8 mouse cellular contexts compared by ENCODE assay signal in the genomic region with DNA sequence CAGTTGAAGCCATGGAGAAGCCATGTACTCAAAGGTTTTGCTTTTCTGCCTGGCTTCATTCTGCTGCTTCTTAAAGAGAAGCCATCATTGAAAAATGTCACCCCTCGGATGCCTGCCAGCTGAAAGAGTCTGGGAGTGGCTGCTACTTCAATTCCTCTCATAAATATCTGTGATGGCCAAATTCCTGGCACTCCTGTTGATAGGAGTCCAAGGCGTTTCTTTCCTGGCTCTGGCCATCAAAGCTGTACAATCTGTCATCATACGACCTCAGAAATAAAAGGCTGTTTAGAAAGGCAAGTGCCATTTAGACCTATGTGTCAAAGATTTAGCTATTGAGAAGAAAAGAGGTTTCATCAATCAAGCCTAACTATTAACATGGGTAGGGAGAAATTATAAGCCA. TPM values are rescaled to one million over a fixed set of nuclear protein-coding genes. Genes with fewer than 3 reads are reported as not detected.
A peak's percentile ranks its signal among the peaks of the same experiment; 100 is the strongest.
DNase-seq lines count a peak whose midpoint lies in the region; ATAC-seq and TF ChIP-seq lines count a peak whose summit lies in the region.
"Had no signal": no experiment of that assay in that cellular context is flagged by ENCODE, and none has a peak within 500 bp of the region (broad histone marks: within the 10 kb centered on the region; RNA-seq: fewer than 3 reads in every experiment).

No protein-coding gene starts in this region.

- no peak for ATAC-seq in activated CD4-positive, CD25-positive, alpha-beta regulatory T cell, adult 4 months
- ATAC-seq: liver, postnatal 0 days had no signal

- intact Hi-C loops in gastrocnemius, adult 2 months (cut with DNase I) = no loop called here
- intact Hi-C loops in heart, postnatal 14 days (cut with DNase I) = no loop called here

- no peak overlapping the region for H3K4me3 ChIP-seq in gastrocnemius, adult 2 months

- peak; percentile 31 for DNase-seq in kidney, adult 9 months
- DNase-seq in kidney, adult 18-20 months = no peak
- peak; percentile 52 for DNase-seq in gastrocnemius, adult 2 months
- DNase-seq in heart, postnatal 14 days = peak; percentile 32 to 61
- DNase-seq in lung, postnatal 36 days = peak; percentile 73
- DNase-seq in thymus, postnatal 0 days (ENCODE audit: low spot score) = no peak
- DNase-seq: liver, postnatal 0 days had no signal

- no peak for TF ChIP-seq CTCF in gastrocnemius, adult 2 months (IDR thresholded peaks at IDR 0.05)

- H3K27ac ChIP-seq in gastrocnemius, adult 2 months = peak overlapping the region; percentile 38

RNA-seq across cellular contexts. Expression of a gene that starts 49.6 kb away (rescaled TPM):
- total RNA-seq in gastrocnemius, adult 2 months (2021) = 10 to 100 TPM; 32.5 to 41.0 TPM
- 10 to 100 TPM; 65.2 to 67.0 TPM for total RNA-seq in heart, postnatal 14 days (2021)
- polyA plus RNA-seq in activated CD4-positive, CD25-positive, alpha-beta regulatory T cell, adult 4 months (2017; shearing (Covaris generic)) = not detected
- 0.30 and 0.61 TPM in 2 replicates for polyA plus RNA-seq in thymus, postnatal 0 days (2015; fragmentation: Nextera tagmentation; extraction: Ambion mirVana)

Comparison
In these comparisons a context has a peak if more than half of its experiments do, and no peak if none do; other contexts are left out.
1. DNase-seq: peak in kidney, adult 9 months (single experiment), gastrocnemius, adult 2 months (single experiment), heart, postnatal 14 days (2 of 2) and lung, postnatal 36 days (single experiment); none in kidney, adult 18-20 months (single experiment) and thymus, postnatal 0 days (single experiment).